Mouse (Mus musculus) brain, embryonic 14.5 days (tissue): ENCODE measurements at regions not wholly inside any gene's neighbourhood (a gene's known extent, or its start where the extent isn't known, plus 50 kb on each side); places are given as distances from the start of the nearest gene placed in this dataset.

ENCODE experiments used
- CTCF ChIP-seq: fragments of 200-500 bp; IDR thresholded peaks from 2 replicates; pipeline ENCODE4 v1.5.1; 2012; ENCODE audit warnings: inconsistent platforms, mild to moderate bottlenecking, moderate library complexity, borderline replicate concordance; ENCODE audit not compliant: insufficient read depth, insufficient read length; ENCODE audit errors: extremely low read depth
- POLR2A ChIP-seq: fragments of 200-500 bp; IDR thresholded peaks from 2 replicates; pipeline ENCODE4 v1.6.1; 2012; ENCODE audit warnings: mild to moderate bottlenecking, inconsistent platforms, borderline replicate concordance; ENCODE audit not compliant: poor library complexity, insufficient read depth, insufficient read length, severe bottlenecking; ENCODE audit errors: extremely low read depth

DNA sequence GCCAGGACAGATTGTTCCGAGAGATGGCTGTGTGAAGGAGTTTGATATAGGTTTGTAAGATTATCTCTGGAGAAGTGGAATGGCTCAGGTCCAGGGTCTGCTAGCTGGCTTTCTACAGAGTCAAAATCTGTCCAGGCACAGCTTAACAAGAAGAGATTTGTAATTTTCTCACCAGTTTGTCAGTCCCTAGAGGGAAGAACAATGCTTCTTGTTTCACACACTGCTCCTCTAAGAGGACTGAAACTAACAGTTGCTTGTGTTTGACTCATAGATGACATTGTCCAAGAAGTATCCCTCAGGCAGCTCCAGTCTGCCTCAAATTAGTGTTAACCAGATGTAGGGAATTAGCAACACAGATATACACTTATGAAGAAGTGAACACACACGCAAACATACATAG lies 76.2 kb downstream of the Klf6 start:
- TF ChIP-seq CTCF (no peak), POLR2A (no peak)
